Mouse (Mus musculus): ENCODE data around the gene Hps5. TPM values are rescaled to one million over a fixed set of nuclear protein-coding genes. Genes with fewer than 3 reads are reported as not detected.
"Not testable (repeated sequence)": the region's sequence is repeated elsewhere in the genome, so short reads cannot be mapped to it uniquely, and the experiment has no call there.

Gene Hps5
- total RNA-seq, 2 experiments from 2014 or later = 11.6 TPM

DNA sequence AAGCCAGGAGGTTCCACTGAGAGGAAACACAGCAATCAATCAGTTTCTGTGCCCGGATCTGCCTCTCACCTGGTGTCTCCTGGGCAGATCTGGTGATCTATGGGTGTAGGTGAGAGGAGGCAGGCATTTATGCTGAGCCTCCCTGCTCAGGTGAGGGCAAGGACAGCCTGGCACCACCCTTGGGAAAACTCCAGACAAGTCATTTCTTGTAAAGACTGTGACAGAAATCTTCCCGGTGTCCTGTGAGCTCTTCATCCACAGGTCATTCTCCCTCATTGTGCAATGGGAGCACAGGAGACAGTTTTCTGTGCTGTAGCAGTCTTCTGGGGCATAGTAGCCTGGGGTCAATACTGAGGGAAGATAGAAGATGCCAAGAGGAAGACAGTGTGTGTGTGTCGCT lies 53.0 kb downstream of the Hps5 start, which contains the start of gene Saa1:
TSS of gene Saa1 (minus strand) at position 101 of the 400 bp plus-strand sequence.
- DNase-seq; intact Hi-C loops (cut with DNase I): not testable (repeated sequence)

DNA sequence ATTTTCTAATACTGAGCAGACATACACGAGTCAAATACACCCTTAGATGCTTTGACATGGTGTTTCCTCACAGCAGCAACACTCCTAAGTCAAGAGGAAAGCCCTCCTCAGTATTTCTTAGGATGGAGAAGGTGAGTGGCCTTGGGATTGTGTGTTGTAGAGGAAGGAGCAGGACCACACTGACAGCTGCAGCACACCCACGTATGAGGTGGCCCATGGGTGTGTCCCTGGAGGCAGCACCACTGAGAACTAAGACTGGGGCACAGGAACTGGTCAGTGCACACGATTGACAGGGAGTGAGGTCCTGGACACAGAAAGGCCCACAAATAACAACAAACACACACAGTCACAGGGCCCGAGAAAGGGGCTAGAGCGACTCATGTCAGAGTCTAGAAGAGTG lies 55.8 kb downstream of the Hps5 start:
- DNase-seq; intact Hi-C loops (cut with DNase I): not testable (repeated sequence)

DNA sequence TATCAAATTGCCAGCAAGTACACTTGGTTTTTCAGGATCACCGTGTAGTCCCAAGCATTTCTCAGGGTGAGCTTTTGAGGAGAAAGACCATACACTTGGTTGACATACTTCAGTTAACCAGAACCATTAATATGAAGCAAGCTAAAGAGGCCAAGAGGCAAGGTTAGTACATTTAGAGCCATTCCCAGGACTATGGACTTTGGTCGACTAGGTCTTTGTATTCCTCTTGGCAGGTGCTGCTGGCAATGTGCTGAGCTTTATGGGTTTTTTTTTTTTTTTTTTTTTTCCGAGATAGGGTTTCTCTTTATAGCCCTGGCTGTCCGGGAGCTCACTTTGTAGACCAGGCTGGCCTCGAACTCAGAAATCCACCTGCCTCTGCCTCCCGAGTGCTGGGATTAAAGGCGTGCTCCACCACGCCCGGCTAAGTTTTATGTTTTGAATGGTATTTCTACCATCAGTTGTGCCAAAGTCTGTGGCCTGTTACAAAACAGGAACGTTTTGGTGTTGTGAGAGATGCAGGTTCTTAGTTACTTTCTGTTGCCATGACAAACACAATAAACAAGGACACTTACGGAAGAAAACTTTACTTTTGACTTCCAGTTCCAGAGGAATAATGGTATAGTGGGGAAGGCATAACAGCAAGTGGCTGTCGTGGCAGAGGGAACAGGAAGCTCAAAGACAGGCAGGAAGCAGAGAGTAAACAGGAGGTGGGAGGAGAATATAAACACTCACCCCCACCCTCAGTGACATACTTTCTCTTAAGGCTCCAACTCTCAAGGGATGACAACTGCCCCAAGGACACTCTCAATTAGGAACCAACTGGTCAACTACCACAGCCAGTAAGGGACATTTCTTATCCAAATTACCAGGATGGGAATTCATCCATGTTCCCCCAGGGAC lies 57.1 kb downstream of the Hps5 start:
- no peak for DNase-seq
- intact Hi-C loops (cut with DNase I) = no loop called here

DNA sequence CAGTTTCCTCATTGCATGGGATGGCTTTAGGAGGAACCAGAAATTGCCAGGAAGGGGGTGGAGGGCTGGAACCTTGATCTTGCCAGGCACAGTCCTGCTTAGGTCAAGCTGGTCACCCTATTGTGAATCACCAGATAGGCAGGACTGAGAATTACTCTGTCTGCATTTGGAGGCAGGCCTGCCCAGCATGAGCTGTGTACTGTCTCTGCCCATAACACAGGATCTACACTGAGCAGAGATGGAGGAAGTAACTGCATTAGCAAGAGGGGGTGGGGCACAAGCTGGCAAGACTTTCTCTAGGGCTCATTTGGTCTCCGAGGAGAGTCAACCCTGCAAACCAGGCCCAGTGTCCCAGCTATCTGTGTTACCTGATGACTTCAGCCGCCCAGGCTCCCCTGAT lies 60.9 kb downstream of the Hps5 start:
- DNase-seq = no peak
- intact Hi-C loops (cut with DNase I) = loop anchor here (1.0 kb wide), 1 partner anchor 10 kb away; no protein-coding TSS in a partner anchor

DNA sequence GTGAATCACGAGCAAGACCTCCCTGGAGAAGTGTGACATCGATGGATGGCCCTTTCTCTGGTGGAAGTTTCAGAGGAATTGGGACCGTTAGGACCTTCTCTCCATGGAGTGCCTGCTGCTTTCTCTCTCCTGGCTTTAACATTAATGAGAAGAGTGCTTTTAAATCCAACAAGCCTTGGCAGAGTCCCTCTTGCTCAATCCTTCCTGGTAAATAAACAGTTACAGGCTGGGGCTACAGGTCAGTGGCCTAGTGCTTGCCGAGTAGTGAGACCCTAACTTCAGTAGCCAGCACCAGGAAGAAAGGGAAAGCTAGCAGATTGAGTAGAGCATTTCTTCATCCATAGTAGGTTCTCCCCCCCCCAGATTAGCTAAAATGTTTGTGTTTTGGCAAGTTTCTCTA lies 63.4 kb downstream of the Hps5 start, which contains the start of gene Saa4:
TSS of gene Saa4 (minus strand) at position 146 of the 400 bp plus-strand sequence.
- intact Hi-C loops (cut with DNase I) = no loop called here
- DNase-seq = no peak

DNA sequence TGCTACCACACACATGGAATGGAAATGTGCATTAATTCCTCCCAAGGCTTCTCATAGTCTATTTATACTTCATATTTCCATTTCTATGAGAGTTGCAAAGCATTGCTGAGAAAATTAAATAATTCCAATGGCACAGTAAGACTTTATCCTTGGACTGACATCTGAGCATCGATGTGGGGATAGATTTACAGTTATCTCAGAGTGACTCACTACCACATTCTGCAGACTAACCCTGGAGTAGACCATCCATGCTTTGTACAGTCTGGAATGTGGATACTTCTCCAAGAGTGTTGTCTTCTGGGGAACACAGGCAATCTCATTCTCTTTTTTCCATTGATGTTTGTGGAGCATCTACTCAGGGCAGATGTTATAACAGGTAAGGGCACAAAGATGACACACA lies 68.3 kb downstream of the Hps5 start:
- intact Hi-C loops (cut with DNase I) = no loop called here
- DNase-seq = no peak

DNA sequence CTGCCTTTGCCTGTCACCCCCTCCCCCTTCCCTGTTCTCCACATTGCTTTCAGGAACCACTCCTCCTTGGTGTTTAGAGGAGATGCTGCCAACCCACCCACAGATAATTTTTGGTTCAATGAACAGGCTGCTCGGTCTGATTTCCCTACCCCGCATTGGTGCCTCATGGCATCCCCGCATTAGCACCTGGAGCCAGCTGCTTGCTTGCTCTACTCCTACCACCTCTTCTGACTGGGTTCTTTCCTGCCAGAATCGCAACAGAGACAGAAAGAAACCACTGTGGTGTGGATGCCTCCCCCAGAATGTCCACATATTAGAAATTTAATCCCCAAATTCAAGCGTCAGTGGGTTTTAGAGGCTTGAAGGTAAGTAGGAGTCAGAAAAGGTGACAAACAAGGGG lies 71.5 kb downstream of the Hps5 start:
- intact Hi-C loops (cut with DNase I) = no loop called here
- no peak for DNase-seq

DNA sequence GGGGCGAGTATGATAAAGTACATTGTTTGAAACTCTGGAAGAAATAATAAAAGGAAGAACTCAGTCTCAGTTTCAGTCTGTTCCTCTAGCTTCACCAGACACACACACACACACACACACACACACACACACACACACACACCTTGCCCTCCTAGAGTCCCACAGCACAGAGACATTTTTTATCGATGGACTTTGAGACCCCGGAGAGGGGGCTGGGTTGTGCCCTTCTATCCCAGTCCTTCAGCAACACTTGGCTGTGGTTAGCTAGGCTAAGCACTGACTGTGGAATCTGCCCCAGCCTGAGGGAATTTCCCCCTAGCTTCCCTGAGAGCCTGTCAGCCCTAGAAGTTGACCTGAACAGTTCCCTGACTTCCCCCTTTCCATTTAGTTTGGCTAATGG lies 72.0 kb downstream of the Hps5 start:
- no peak for DNase-seq
- intact Hi-C loops (cut with DNase I) = no loop called here

DNA sequence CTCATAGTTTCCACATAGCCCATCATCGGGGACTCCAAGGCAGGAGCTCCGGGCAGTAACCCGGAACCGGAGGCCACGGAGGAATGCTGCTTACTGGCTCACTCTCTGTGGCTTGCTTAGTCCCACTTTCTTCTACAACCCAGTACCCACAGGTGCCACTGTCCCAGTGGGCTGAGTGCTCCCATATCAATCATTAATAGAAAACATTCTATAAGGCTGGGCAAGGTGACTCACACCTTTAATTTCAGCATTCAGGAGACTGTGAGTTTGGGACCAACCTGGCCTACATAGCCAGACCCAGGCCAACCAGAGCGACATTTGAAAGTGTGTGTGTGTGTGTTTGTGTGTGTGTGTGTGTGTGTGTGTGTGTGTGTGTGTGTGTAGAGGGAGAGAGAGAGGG lies 72.5 kb downstream of the Hps5 start:
- DNase-seq = no peak
- intact Hi-C loops (cut with DNase I) = no loop called here

DNA sequence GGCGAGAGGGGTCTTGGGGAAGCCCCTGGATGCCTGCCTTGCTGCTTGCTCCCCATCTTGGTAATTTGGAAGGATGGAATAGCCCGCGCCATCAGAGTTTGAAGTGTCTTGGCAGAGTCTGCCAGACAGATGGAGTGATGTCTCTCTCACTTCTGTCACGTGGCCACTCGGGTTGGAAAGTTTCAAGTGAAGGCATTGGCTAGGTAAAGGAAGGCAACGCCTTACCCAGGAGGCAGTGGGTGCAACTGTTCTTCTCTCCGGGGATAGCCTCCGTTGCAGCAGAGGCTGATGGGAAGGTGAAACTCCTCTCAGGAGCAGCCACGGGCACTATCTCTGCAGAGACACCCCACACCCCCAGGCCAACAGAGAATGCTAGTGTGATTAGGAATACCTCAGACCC lies 75.4 kb downstream of the Hps5 start:
- intact Hi-C loops (cut with DNase I) = no loop called here
- no peak for DNase-seq

DNA sequence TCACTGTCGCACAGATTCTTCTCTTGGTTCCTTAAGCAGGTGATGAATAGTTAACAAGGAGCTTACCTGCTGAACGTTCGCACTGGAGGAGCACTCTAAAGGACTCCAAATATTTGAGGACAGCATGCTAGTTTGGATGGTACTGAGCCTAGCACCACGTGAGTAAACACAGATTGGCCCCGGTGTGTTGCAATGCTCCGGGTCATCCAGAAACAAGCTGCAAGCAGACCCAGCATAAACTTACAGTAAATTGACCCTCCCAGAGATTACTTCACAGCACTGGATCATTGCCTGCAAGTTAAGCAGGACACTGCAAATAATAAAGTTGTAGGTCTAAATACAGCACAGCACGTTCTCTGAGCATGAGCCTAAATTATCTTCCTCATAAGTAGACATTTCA lies 76.3 kb downstream of the Hps5 start:
- intact Hi-C loops (cut with DNase I) = loop anchor here (10.0 kb wide), 1 partner anchor 295 kb away; no protein-coding TSS in a partner anchor
- peak; percentile 14 to 22 for DNase-seq

DNA sequence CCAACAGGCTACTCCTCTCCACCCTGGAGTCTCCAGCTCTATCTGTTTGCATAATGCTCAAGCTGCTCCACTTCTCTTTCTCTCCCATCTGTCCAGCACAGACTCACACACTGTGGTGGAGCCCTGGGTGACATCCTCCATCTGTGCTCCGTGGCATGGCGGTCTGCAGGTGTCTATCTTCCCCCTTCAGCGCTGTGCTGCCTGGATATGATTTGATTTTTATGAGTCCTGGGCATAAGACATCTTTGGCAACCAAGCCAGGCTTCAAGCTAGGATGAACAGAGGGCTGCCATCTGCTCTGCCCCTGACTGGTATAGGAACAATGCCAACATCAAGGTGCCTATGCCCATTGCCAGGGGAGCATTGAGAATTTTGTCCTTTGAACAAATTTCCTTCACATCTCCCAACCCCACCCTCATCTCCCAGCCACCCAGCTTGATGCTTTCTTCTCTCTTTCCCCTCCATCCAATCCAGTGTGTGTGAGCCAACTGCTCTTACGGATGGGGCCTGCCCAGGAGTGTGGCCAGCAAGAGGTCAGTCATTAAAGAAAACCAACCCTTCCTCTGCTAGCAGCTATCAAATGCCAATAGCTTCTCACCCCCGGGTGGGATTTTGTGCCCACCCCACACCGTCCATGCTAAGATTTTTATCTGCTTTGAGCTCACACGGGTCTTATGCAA lies 77.1 kb downstream of the Hps5 start:
- intact Hi-C loops (cut with DNase I) = loop anchor here (10.0 kb wide), 1 partner anchor 296 kb away; no protein-coding TSS in a partner anchor

DNA sequence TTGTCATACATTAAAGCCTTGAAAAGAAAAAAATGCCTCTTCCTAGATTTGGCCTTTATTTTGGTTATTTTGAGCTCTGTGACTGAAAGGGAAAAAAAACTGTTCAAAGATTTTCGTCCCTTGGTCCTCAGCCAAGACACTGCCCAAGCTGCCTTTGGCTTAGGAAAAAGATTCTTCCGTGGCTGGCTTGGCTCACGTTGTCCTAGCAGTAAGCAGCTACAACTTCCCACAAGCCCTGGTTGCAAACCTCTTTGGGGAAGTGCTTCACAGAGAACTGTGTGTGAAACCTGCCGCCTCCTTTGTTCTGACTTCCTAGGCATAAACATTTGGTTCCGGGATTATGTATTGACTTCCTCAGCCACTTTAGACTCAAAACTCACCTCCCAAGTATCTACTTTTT lies 79.0 kb downstream of the Hps5 start:
- peak; percentile 15 to 19 for DNase-seq
- intact Hi-C loops (cut with DNase I) = loop anchor here (2.0 to 10.0 kb wide), 2 partner anchors 54 to 298 kb away; no protein-coding TSS in a partner anchor

More for the DNA sequence above, 77.1 kb downstream of the Hps5 start:
- no peak for DNase-seq

DNA sequence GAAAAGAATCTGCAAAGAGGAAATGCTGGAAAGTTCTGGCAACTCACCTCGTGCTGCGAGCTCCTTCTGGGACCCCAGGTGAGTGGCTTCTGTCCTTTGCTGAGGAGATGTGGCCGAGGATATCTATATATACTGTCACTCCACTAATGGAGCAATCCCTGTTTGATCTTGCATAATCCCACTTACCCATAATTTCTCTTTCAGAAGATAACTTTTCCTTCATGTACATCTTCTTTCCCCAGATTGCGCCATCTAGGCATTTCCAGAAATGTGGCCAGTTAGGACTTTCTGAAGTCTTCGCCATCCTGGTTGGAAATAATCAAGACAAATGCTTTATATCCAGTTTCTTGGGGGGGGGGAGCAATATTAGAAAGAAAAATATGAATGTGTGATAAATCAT lies 80.3 kb downstream of the Hps5 start, which contains the start of gene Saa3:
TSS of gene Saa3 (minus strand) at position 101 of the 400 bp plus-strand sequence.
- no peak for DNase-seq
- intact Hi-C loops (cut with DNase I) = loop anchor here (10.0 kb wide), 1 partner anchor 299 kb away; no protein-coding TSS in a partner anchor

DNA sequence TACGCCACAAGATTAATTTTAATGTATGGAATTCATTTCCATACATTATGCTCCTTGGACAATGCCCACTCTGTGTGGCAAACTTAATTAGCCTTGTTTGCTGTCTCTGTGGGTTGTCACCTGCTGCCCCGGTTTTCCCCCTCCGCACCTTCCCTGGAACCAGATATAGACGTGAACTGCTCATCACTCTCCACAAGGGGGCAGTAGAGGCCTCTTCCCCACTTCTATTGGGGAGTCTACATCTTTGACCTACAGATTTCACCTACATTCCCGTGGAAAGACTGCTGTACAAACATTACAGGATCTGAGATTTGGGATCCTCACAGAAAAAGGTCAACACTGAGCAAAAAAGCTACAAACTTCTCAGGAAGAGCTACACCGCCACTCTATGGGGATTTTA lies 81.3 kb downstream of the Hps5 start:
- intact Hi-C loops (cut with DNase I) = loop anchor here (10.0 kb wide), 1 partner anchor 300 kb away; no protein-coding TSS in a partner anchor
- peak; percentile 55 to 78 for DNase-seq

DNA sequence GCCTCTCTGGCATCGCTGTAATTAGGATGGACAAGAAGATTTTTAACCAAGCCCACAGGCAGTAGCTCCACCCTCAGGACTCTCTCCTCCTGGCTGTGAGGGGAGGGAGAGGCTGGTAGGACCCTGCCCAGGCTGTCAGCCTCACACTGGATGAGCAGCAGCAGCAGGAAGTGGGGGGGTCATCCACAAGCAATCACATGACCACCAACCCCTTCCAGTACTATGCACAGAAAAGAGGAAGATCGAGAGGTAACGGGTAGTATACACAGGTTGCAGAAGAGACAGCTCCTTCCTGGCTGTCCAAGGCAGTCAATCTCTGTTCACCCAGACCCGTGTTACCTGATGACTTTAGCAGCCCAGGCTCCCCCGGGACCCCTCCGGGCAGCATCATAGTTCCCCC lies 83.6 kb downstream of the Hps5 start:
- DNase-seq = no peak
- intact Hi-C loops (cut with DNase I) = loop anchor here (10.0 kb wide), 1 partner anchor 303 kb away; no protein-coding TSS in a partner anchor

Other genes with a start within 250 kb of the Hps5 start
- gene Sergef, start 156.3 kb downstream of the Hps5 start, total RNA-seq (2021) = 1 to 10 TPM; 5.6 to 6.5 TPM
- gene Tph1, start 123.5 kb downstream of the Hps5 start, total RNA-seq (2021) = not detected
- gene Saal1, start 85.4 kb downstream of the Hps5 start, total RNA-seq (2021) = 1 to 10 TPM; 5.0 to 5.9 TPM
- gene Saa3, start 80.4 kb downstream of the Hps5 start, total RNA-seq (2021) = not detected
- not detected for gene Saa4, start 63.5 kb downstream of the Hps5 start, total RNA-seq (2021)
- gene Saa1, start 53.1 kb downstream of the Hps5 start, total RNA-seq (2021) = not detected
- not detected for gene Saa2, start 44.3 kb downstream of the Hps5 start, total RNA-seq (2021)
- 10 to 100 TPM; 22.6 to 22.7 TPM for gene Gtf2h1, start within 50 bp of the Hps5 start, total RNA-seq (2021)
- 100 to 1,000 TPM; 889 to 902 TPM for gene Ldha, start 45.4 kb upstream of the Hps5 start, total RNA-seq (2021)
- gene Ldhc, start 65.1 kb upstream of the Hps5 start, total RNA-seq (2021) = not detected
- 10 to 100 TPM; 78.8 to 80.3 TPM for gene Tsg101, start 123.9 kb upstream of the Hps5 start, total RNA-seq (2021)
- 10 to 100 TPM; 10.8 to 13.4 TPM for gene Uevld, start 162.5 kb upstream of the Hps5 start, total RNA-seq (2021)
- gene Gm9999, start 187.5 kb upstream of the Hps5 start, total RNA-seq (2021) = not detected
- gene Spty2d1, start 212.3 kb upstream of the Hps5 start, total RNA-seq (2021) = 10 to 100 TPM; 12.5 to 13.8 TPM

All from heart, postnatal 10 days (tissue).